Mouse (Mus musculus): ENCODE measurements around the gene Ropn1. TPM values are rescaled to one million over a fixed set of nuclear protein-coding genes. Genes with fewer than 3 reads are reported as not detected.
A peak's percentile ranks its signal among the peaks of the same experiment; 100 is the strongest.
"Not testable (repeated sequence)": the region's sequence is repeated elsewhere in the genome, so short reads cannot be mapped to it uniquely, and the experiment has no call there.

Gene Ropn1
- polyA plus RNA-seq, 1 experiment, result not detected

DNA sequence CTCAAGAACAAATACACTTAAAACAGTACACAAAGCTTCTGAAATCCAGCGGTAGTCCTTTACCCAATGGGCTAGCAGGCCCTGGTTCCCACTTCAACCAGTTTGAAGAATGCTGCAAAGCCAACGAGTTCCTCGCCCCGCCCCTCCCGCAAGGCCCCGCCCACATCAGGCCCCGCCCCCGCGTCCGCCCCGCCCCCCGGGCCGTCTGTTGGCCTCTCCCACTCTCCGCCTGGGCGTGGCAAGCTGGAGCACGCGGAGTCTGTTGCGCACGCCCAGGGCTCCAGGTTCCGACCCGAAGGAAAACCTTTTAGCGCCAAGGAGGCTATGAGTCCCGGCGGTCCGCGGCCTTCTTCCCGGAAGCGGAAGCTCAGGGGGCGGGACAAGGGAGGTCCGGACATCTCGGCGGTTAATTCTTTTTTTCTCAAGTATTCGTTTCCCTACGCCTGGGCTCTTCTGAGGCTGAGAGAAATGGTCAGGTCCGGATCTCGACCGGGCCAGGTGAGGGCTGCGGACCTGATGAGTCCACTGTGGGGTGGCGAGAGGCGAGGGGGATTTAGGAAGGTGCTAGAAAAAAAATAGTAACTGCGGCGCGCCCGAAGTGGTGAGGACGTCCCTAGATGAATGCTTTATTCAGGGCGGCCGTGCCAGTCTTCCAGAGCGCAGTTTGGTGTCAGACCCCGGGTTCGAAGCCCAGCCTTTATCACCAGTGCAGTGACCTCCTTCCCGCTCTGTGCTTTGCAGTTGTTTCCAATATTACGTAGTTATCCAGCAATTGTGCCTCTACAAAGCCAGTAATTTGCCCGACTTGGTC is 40.8 kb downstream of the Ropn1 start, which contains the start of gene Ccdc14:
TSS of gene Ccdc14 (plus strand) at position 283 of the 811 bp plus-strand sequence.
- peaks cover 2% of the 10 kb centered on the region for H3K79me3 ChIP-seq (ENCODE audit: low read depth)
- no peaks in the 10 kb centered on the region for H3K36me3 ChIP-seq (ENCODE audit: control insufficient read depth, insufficient read depth)
- peaks cover 3% of the 10 kb centered on the region for H3K27me3 ChIP-seq (ENCODE audit: control insufficient read depth, insufficient read depth, insufficient read length)
- TF ChIP-seq CEBPB (IDR thresholded peaks at IDR 0.05; ENCODE audit: low read depth), result no peak
- no peak for TF ChIP-seq CTCF (IDR thresholded peaks at IDR 0.05; ENCODE audit: control insufficient read depth, insufficient read depth, insufficient read length)
- TF ChIP-seq MYOD1 (IDR thresholded peaks at IDR 0.05; ENCODE audit: control insufficient read depth, insufficient read length, low read depth), result no peak
- no peak for TF ChIP-seq USF1 (IDR thresholded peaks at IDR 0.05; ENCODE audit: low read depth)
- TF ChIP-seq MAX (IDR thresholded peaks at IDR 0.05), result no peak
- TF ChIP-seq FOSL1 (IDR thresholded peaks at IDR 0.05; ENCODE audit: insufficient read depth, low read length, poor library complexity, severe bottlenecking), result no peak
- TF ChIP-seq MYOG (IDR thresholded peaks at IDR 0.05; ENCODE audit: control insufficient read depth, extremely low read depth, insufficient read length), result no peak
- peak within 1 kb of the TSS; percentile 65 for H3K4me3 ChIP-seq (ENCODE audit: insufficient read depth, poor library complexity, severe bottlenecking)
- H3K79me2 ChIP-seq (ENCODE audit: control insufficient read depth, insufficient read depth), result peaks cover 24% of the 10 kb centered on the region
- peak within 1 kb of the TSS; percentile 62 for H3ac ChIP-seq (ENCODE audit: control insufficient read depth, insufficient read length, low read depth)

DNA sequence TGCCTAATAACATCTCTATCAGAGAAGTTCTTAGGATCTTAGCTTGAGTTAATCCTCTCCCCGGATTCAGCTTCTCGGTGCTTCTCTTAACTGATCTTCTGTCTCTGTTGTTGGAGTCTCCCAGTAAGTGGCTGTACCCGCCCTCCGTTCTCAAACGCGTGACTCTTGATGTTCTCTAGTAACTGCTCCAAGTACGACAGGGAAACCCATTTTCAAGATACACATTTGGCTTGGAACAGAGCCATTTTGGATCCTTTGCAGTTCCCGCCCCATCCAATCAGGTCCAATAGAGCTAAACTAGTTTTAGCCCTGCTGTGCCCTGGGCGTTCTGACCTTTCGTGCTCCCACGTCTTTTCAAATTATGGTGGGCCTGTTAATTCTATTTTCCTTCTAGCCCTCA is 41.4 kb downstream of the Ropn1 start:
- Histone ChIP-seq H3K4me3 (ENCODE audit: insufficient read depth, poor library complexity, severe bottlenecking) (peak overlapping the region; percentile 65), H3K79me2 (ENCODE audit: control insufficient read depth, insufficient read depth) (peaks cover 24% of the 10 kb centered on the region), H3K79me3 (ENCODE audit: low read depth) (peaks cover 2% of the 10 kb centered on the region), H3K36me3 (ENCODE audit: control insufficient read depth, insufficient read depth) (no peaks in the 10 kb centered on the region), H3ac (ENCODE audit: control insufficient read depth, insufficient read length, low read depth) (peak overlapping the region; percentile 62), H3K27me3 (ENCODE audit: control insufficient read depth, insufficient read depth, insufficient read length) (no peaks in the 10 kb centered on the region)
- TF ChIP-seq MYOD1 (IDR thresholded peaks at IDR 0.05; ENCODE audit: control insufficient read depth, insufficient read length, low read depth) (no peak), CEBPB (IDR thresholded peaks at IDR 0.05; ENCODE audit: low read depth) (no peak), CTCF (IDR thresholded peaks at IDR 0.05; ENCODE audit: control insufficient read depth, insufficient read depth, insufficient read length) (no peak), MAX (IDR thresholded peaks at IDR 0.05) (no peak), MYOG (IDR thresholded peaks at IDR 0.05; ENCODE audit: control insufficient read depth, extremely low read depth, insufficient read length) (no peak)

DNA sequence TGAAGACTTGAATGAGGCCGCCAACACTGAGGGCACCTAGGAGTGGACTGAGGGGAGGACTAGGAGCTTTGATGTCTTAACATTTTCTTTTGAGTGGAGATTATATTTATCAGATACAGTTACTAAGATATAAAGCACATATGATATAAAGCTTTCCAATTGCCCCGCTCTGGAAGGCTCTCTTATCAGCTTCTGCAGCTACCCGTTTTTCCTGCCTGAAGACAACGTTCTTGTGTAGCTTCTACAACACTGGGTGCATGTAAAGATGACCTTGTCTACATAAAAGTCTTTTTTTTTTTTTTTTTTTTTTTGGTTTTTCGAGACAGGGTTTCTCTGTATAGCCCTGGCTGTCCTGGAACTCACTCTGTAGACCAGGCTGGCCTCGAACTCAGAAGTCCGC is 44.8 kb downstream of the Ropn1 start:
- Histone ChIP-seq H3K36me3 (ENCODE audit: control insufficient read depth, insufficient read depth) (peaks cover 17% of the 10 kb centered on the region), H3K27me3 (ENCODE audit: control insufficient read depth, insufficient read depth, insufficient read length) (no peaks in the 10 kb centered on the region), H3K79me2 (ENCODE audit: control insufficient read depth, insufficient read depth) (peaks cover 24% of the 10 kb centered on the region), H3K79me3 (ENCODE audit: low read depth) (peaks cover 2% of the 10 kb centered on the region), H3K4me3 (ENCODE audit: insufficient read depth, poor library complexity, severe bottlenecking) (no peak overlapping the region), H3ac (ENCODE audit: control insufficient read depth, insufficient read length, low read depth) (no peak overlapping the region)
- no peak for TF ChIP-seq MAX (IDR thresholded peaks at IDR 0.05)
- no peak for TF ChIP-seq CEBPB (IDR thresholded peaks at IDR 0.05; ENCODE audit: low read depth)
- TF ChIP-seq USF1 (IDR thresholded peaks at IDR 0.05; ENCODE audit: low read depth), result no peak
- TF ChIP-seq CTCF (IDR thresholded peaks at IDR 0.05; ENCODE audit: control insufficient read depth, insufficient read depth, insufficient read length), result no peak
- TF ChIP-seq FOSL1 (IDR thresholded peaks at IDR 0.05; ENCODE audit: insufficient read depth, low read length, poor library complexity, severe bottlenecking), result no peak
- no peak for TF ChIP-seq MYOG (IDR thresholded peaks at IDR 0.05; ENCODE audit: control insufficient read depth, extremely low read depth, insufficient read length)

DNA sequence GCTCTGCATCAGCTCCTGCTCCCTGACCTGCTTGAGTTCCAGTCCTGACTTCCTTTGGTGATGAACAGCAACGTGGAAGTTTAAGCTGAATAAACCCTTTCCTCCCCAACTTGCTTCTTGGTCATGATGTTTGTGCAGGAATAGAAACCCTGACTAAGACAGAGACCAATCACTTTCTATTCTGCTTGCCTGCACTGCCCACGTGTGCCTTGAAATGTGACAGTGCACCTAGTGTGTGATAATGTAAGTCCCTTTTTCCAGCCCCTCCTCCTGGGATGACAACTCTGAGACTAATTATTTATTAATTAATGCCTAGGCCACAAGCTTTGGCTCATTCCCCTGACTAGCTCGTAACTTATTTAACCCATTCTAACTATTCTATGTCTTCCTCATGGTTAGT is 49.0 kb downstream of the Ropn1 start:
- H3K4me3 ChIP-seq (ENCODE audit: insufficient read depth, poor library complexity, severe bottlenecking); H3K79me3 ChIP-seq (ENCODE audit: low read depth); H3ac ChIP-seq (ENCODE audit: control insufficient read depth, insufficient read length, low read depth); H3K79me2 ChIP-seq (ENCODE audit: control insufficient read depth, insufficient read depth); H3K27me3 ChIP-seq (ENCODE audit: control insufficient read depth, insufficient read depth, insufficient read length): not testable (repeated sequence)
- H3K36me3 ChIP-seq (ENCODE audit: control insufficient read depth, insufficient read depth), result peaks cover 17% of the 10 kb centered on the region

DNA sequence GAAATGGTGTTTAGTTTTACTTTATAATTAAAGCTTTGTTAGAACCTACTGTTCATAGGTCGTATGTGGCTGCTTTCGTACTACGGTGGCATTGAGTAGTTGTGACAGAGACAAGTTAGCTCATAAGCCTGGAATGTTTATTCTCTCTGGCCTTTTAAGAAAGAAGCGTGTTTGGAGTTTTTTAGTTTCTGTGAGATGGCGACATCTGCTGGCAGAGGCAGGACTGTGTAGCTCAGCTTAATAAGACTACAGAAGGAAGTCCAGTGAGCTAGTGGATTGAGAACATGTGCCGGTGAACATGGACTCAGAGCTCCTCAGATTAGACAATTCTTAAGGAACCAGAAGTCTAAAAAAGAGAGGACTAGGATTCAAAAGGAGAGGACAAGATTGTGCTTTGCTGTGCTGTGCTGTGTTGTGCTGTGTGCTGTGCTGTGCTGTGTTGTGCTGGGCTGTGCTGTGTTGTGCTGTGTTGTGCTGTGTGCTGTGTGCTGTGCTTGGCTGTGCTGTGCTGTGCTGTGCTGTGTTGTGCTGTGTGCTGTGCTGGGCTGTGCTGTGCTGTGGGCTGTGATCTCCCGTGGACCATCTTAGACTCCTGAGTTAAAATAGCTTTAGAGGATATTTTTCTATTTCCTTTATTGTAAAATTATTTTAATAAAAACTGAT is 50.6 kb downstream of the Ropn1 start:
- Histone ChIP-seq H3K79me3 (ENCODE audit: low read depth) (no peaks in the 10 kb centered on the region), H3K79me2 (ENCODE audit: control insufficient read depth, insufficient read depth) (no peaks in the 10 kb centered on the region), H3K4me3 (ENCODE audit: insufficient read depth, poor library complexity, severe bottlenecking) (no peak overlapping the region), H3ac (ENCODE audit: control insufficient read depth, insufficient read length, low read depth) (no peak overlapping the region), H3K27me3 (ENCODE audit: control insufficient read depth, insufficient read depth, insufficient read length) (no peaks in the 10 kb centered on the region), H3K36me3 (ENCODE audit: control insufficient read depth, insufficient read depth) (peaks cover 30% of the 10 kb centered on the region)
- TF ChIP-seq CTCF (IDR thresholded peaks at IDR 0.05; ENCODE audit: control insufficient read depth, insufficient read depth, insufficient read length), result peak; percentile 36
- no peak for TF ChIP-seq MYOD1 (IDR thresholded peaks at IDR 0.05; ENCODE audit: control insufficient read depth, insufficient read length, low read depth)

DNA sequence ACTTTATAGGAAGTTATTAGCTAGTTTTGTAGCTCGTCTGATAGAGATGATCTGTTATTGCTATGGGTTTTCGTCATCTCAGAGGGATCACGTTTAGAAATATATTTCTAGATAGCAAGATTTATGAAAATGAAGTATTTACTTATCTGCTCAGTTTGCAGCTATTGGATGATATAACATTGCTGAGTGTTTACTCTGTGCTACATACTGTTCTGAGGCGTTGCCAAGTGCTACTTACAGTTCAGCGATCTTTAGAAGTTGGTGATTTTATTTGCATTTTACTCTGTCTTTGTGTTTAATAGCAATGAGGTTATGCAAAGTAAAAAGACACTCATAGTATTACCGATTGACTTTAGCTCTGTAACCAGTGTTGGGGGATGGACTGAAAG is 51.1 kb downstream of the Ropn1 start:
- Histone ChIP-seq H3K36me3 (ENCODE audit: control insufficient read depth, insufficient read depth) (peaks cover 36% of the 10 kb centered on the region), H3ac (ENCODE audit: control insufficient read depth, insufficient read length, low read depth) (no peak overlapping the region), H3K79me2 (ENCODE audit: control insufficient read depth, insufficient read depth) (no peaks in the 10 kb centered on the region), H3K79me3 (ENCODE audit: low read depth) (no peaks in the 10 kb centered on the region), H3K4me3 (ENCODE audit: insufficient read depth, poor library complexity, severe bottlenecking) (no peak overlapping the region), H3K27me3 (ENCODE audit: control insufficient read depth, insufficient read depth, insufficient read length) (no peaks in the 10 kb centered on the region)
- no peak for TF ChIP-seq CEBPB (IDR thresholded peaks at IDR 0.05; ENCODE audit: low read depth)
- TF ChIP-seq USF1 (IDR thresholded peaks at IDR 0.05; ENCODE audit: low read depth), result no peak
- no peak for TF ChIP-seq MAX (IDR thresholded peaks at IDR 0.05)

Data from C2C12 (cell line).